Mouse (Mus musculus): ENCODE data around the gene Hba-a1.
"Not testable (repeated sequence)": the region's sequence is repeated elsewhere in the genome, so short reads cannot be mapped to it uniquely, and the experiment has no call there.

Hba-a1 gene

DNA sequence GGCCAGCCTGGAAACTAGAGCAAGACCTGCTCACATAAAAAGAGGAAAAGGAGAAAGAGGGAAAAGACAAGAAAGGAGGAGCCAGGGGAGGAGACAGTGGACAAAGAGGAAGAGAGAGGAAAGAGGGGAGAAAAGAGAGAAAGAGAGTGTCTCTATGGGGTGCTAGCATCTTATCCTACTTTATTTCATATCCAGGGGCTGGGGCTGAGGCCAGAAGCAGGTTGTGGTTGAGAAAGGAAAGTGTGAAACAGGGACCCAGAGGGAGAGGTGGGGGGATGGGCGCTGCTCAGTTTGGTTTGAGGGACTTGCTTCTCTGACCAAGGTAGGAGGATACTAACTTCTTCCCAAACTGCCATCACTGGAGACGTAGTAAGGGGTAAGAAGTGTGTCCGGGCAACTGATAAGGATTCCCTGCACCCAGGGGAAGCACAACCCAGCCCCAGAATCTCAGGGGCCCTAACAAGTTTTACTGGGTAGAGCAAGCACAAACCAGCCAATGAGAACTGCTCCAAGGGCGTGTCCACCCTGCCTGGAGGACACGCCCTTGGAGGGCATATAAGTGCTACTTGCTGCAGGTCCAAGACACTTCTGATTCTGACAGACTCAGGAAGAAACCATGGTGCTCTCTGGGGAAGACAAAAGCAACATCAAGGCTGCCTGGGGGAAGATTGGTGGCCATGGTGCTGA is at the start of gene Hba-a1:
Hba-a1 (plus strand) TSS at position 421 of the 687 bp plus-strand sequence.
- not testable (repeated sequence) for DNase-seq (ENCODE audit: low read depth in 1 of 2, low spot score in 2 of 2)

DNA sequence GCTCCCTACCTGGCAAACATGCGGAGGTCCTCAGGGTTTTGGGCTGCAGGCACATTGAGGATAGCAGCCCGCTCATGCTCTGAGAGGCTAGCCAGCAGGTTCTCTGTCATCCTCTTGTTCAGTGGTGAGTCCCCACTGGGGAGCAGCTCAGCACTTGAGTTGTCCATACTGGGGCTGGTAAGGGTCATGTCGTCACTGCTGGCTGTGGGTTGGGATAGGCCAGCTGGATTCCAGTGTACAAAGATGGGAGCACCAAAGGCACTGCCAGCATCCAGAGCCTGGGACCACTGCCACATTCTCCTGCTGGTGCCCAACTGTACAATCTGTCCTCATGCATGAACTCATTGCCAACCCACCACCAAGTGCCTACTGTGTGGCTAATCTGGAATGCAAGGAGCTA is 49.4 kb upstream of the Hba-a1 start:
- no peak for DNase-seq (ENCODE audit: low read depth in 1 of 2, low spot score in 2 of 2)

- no peak for DNase-seq (ENCODE audit: low read depth in 1 of 2, low spot score in 2 of 2)
Observed at GRCm38 (mm10) chr11:32234816-32235485, 48.4 kb upstream of the Hba-a1 start.

- no peak for DNase-seq (ENCODE audit: low read depth in 1 of 2, low spot score in 2 of 2)
Observed at GRCm38 (mm10) chr11:32235646-32236045, 47.7 kb upstream of the Hba-a1 start.

- DNase-seq (ENCODE audit: low read depth in 1 of 2, low spot score in 2 of 2) = no peak
Observed at GRCm38 (mm10) chr11:32236132-32236531, 47.2 kb upstream of the Hba-a1 start.

DNA sequence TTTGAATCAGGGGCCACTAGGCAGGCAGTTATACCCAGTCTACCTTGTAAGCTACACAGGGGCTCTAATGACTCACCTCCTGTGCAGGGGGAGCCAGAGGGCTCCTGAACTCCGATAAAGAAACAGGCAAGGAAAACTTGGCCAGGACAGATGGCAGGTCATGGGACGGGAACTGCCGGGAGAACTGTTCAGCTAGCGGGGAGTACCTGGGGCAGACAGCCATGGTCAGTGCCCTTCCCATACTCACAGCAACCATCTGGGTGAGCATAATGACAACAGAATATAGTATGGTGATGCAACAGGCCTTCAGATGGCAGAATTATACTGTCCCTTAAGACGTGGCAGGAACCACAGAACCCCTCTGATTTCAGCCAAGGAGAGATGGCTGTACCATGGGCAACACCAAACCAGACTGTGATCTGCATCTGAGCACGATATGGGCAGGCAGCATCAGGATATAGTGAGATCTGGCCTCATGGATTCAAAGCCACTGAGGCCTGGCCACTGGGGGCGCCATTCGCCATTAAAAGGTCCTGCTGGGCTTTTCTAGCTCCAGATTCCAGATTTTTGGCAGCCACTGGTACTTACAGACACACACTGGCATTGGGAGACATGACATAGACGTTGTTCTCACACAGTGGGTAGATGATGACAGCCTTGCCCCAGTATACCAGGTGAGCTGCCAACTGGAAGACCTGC is 46.5 kb upstream of the Hba-a1 start:
- DNase-seq (ENCODE audit: low read depth in 1 of 2, low spot score in 2 of 2) = no peak

DNA sequence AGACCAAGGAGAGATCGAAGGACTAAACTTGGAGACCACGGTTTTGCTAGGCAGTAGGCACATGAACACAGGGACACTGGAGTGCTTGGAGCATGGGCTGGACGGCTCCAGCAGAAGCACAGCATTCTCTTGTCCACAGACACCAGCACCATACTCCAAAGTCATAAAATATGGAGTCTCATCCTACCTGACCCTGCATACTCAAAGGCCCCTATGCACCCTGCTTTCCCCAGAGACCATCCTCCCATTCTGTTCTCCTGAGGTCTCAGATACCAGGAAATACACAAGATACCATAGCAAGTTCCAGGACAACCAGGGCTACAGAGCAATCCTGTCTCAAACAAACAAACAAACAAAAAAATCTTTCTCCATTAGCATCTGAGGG is 45.9 kb upstream of the Hba-a1 start:
- DNase-seq (ENCODE audit: low read depth in 1 of 2, low spot score in 2 of 2) = no peak

DNA sequence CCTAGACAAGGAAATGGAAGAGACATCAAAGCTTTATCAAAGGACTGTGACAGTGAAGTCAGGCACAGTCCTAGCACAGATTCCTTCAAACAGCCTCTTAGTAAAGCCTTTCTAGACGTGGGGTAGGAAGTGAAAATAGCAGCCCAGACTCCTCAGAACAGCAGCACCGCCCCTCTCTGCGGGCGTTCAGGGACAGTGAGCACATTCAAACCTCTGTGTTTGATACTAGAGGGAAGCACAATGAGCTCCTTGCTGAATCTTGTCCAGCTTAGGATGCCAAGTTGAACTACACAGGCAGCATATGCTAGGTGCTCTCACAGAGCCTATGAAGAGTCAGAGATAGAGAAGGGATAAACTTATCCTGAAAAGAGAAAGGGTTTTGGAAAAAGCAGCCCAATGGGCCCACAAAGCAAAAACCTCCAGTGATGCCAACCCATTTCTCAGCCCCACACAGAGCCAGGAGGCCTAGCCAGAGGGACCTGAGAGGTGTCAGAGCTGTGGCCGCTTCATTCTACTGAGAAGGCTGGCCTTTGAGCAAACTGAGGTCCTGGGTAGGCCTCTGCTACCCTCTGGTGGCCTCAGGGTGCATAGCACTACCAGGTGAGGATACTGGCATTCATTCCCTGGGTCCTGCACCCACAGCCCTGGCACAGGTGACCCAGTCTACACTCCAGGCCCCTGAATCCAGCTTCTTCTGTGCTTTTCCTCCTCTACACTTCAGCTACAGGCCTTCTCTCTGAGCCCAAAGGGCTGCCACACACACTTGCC is 45.0 kb upstream of the Hba-a1 start:
- DNase-seq (ENCODE audit: low read depth in 1 of 2, low spot score in 2 of 2) = peak in 1 of 2 experiments; percentile 62

DNA sequence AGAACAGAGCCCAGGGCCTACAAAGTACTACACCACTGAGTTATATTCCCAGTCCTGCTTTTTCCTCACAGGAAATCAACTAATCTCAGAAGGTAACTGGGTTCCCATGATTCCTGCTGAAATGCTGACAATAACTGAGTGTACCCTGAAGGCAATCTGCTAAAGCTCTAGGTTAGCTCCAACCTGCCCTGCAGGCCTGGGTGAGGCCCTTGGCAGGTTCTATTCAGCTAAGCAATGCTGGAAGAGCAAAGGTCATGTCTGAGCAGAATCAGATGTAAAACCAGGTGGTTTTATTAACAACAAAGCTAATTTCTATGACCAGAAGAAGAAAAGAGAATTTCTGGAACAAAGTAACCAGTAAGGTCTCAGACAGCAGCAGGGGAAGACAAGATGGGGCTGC is 41.9 kb upstream of the Hba-a1 start:
- no peak for DNase-seq (ENCODE audit: low read depth in 1 of 2, low spot score in 2 of 2)

DNA sequence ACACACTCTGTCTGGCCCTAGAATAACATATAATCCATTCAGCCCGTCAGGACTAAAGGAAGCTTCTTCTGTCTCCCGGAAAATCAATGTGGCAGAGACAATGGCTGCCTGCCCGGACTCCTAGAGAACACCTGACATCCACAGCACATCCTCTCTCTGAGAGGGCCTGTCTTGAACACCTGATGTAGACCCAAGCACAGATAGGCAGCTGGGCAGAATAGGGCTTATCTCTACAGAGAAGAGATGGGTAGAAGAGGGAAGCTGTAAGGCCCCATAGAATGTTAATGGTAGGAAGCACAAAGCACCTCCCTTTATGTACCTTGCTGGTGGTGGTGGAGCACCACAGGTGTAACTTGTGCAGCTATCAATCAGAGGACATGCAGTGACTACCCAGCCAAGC is 41.1 kb upstream of the Hba-a1 start:
- DNase-seq (ENCODE audit: low read depth in 1 of 2, low spot score in 2 of 2) = no peak

DNA sequence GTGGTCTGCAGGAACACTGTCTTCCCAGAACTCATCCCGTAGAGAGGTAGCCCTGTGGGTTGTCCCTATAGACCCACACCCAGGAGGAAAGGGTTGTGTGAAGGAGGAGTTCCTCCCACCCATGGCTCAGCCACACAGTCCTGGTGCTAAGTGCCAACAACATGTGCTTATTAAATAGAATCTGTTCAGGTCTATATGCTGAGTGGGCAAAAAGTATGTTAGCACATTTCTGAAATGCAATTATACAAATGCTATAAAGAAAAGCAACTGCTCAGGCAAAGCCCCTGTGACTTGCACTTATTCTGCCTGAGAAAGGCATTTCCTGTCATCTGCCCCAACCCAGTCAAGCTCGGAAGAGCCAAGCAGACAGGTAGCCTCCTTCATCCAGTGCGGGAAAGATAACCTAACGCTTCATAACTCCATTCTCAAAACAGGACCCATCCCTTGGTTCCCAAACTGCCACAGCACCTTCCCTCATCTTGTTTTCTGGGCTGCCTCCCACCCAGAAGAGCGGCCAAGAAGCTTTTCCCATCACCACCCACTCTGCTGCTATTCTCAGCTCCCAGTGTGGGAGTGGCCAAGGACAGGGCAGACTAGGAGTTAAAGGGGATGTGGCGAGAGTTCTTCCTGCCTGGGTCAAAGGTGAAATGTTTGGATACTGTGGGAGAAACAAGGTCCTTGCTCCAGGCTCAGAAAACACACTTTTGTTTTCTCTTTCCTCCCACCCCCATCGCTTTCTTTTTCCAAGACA is 39.9 kb upstream of the Hba-a1 start:
- no peak for DNase-seq (ENCODE audit: low read depth in 1 of 2, low spot score in 2 of 2)

- DNase-seq (ENCODE audit: low read depth in 1 of 2, low spot score in 2 of 2) = no peak
Observed at GRCm38 (mm10) chr11:32244064-32244463, 39.2 kb upstream of the Hba-a1 start.

GRCm38 (mm10) chr11:32244617-32245016 is 38.7 kb upstream of the Hba-a1 start:
- DNase-seq (ENCODE audit: low read depth in 1 of 2, low spot score in 2 of 2) = no peak

- DNase-seq (ENCODE audit: low read depth in 1 of 2, low spot score in 2 of 2) = no peak
Observed at GRCm38 (mm10) chr11:32245614-32246013, 37.7 kb upstream of the Hba-a1 start.

- DNase-seq (ENCODE audit: low read depth in 1 of 2, low spot score in 2 of 2) = no peak
Observed at GRCm38 (mm10) chr11:32247068-32247467, 36.2 kb upstream of the Hba-a1 start.

- DNase-seq (ENCODE audit: low read depth in 1 of 2, low spot score in 2 of 2) = no peak
Observed at GRCm38 (mm10) chr11:32248350-32248749, 35.0 kb upstream of the Hba-a1 start.

DNA sequence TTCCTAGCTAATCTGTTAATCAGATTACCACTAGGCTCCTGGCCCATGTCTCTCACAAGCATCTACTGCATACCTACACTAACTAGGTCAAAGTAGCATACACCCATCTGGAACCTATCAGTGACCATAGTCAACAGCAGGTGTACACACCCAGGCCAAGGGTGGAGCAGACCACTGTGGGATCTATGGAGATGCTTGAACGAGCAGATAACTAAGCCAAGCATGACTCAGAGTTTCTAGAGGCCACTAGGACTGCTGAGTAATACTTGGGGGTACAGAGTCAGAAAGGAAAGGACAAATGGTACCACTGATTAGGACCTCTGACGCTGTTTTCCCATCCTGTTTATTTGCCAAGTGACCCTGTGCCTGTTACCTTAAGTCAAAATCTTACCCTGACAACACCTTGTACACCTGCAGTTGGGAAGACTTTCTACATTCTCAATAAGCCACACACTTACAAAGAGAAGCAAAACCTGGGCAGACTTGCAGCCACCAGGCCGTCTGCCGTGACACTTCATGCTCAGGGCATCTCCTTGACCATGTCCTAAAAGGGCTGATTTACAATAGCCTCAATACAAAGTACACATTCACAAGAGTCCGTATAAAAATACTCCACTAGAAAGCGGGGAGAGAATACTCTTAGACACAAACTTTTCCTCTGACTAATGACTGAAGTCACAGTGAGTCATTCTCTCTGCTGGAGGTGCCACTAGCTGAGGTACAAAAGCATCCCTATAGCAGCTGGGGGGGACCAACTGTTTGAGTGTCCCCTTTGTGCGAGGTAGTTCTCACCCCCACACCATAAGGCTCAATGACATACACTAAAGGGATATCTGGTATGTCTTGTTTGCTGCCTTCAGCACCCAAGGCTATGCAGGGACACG is 32.2 kb upstream of the Hba-a1 start:
- DNase-seq (ENCODE audit: low read depth in 1 of 2, low spot score in 2 of 2) = no peak

- no peak for DNase-seq (ENCODE audit: low read depth in 1 of 2, low spot score in 2 of 2)
Observed at GRCm38 (mm10) chr11:32253121-32253520, 30.2 kb upstream of the Hba-a1 start.

GRCm38 (mm10) chr11:32256146-32256545 is 27.2 kb upstream of the Hba-a1 start:
- DNase-seq (ENCODE audit: low read depth in 1 of 2, low spot score in 2 of 2) = no peak

DNA sequence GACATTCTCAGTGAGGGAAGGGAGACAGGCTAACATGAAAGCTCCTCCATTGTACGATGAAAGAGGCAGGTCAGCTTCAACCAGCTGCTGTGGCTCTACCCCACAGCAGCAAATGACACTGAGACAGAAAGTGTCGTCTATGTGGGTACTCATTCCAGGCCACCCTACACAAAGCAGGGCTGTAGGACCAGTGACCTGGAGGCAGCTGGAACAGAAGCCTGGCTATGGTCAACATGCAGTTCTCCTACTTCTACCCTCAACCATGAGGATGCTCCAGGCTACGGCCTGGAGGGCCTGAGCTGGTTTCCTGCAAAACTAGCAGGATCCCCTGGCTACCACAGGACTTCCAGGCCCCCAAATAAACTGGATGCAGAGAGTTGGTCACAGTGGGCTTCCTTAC is 26.7 kb upstream of the Hba-a1 start:
- DNase-seq (ENCODE audit: low read depth in 1 of 2, low spot score in 2 of 2) = no peak

Data from monocyte, adult 2 months (primary cell).